Mouse (Mus musculus) heart, postnatal 36 days (tissue): ENCODE measurements around the gene Gm34302. TPM values are rescaled to one million over a fixed set of nuclear protein-coding genes. Genes with fewer than 3 reads are reported as not detected.
"Not testable (repeated sequence)": the region's sequence is repeated elsewhere in the genome, so short reads cannot be mapped to it uniquely, and the experiment has no call there.

Experiments used
- DNase-seq, 2 experiments: peaks; one replicate each; pipeline ENCODE4 v3.0.0; 2021 to 2022
- intact Hi-C: fragments of 180-260 bp; cut with DNase I; formaldehyde crosslinking; loops from one replicate; pipeline ENCODE4 v1.15.1; 2025
- total RNA-seq, 2 experiments: library from RNA; stranded (reverse); gene quantifications; 2 replicates each; pipeline ENCODE4 v1.2.3; 2021

Gene Gm34302
- total RNA-seq, result 100 to 1,000 TPM; 629 to 735 TPM

GRCm38 (mm10) chr3:63483726-63484125 lies at the start of gene Gm34302:
TSS of gene Gm34302 (minus strand) at chr3:63483879.
- intact Hi-C loops, result loop anchor here (5.0 kb wide), 1 partner anchor 66 kb away; no protein-coding TSS in a partner anchor
- DNase-seq, result no peak

DNA sequence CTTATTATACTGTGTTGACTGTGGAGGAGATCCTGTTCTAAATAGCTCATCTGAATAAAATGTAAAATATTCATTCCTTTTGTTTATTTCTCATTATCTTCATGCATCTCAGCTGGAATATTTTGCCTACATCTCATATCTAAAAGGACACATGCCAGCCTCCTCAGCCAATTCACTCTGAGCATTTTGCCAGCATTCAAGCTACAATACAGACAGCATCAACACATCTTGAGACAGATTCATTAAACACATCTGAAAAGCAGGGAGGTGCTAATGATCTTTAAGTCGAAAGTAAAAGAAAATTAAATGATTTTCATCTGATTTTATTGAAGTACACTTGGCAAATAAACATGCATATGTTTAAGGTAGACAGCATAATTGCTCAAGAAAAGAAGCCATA lies 48.2 kb upstream of the Gm34302 start:
- intact Hi-C loops, result loop anchor here (10.0 kb wide), 1 partner anchor 117 kb away; no protein-coding TSS in a partner anchor
- DNase-seq, result no peak

GRCm38 (mm10) chr3:63517681-63518080 lies 34.0 kb upstream of the Gm34302 start:
- no peak for DNase-seq
- intact Hi-C loops, result no loop called here

GRCm38 (mm10) chr3:63516279-63516678 lies 32.6 kb upstream of the Gm34302 start:
- DNase-seq, intact Hi-C loops: not testable (repeated sequence)

DNA sequence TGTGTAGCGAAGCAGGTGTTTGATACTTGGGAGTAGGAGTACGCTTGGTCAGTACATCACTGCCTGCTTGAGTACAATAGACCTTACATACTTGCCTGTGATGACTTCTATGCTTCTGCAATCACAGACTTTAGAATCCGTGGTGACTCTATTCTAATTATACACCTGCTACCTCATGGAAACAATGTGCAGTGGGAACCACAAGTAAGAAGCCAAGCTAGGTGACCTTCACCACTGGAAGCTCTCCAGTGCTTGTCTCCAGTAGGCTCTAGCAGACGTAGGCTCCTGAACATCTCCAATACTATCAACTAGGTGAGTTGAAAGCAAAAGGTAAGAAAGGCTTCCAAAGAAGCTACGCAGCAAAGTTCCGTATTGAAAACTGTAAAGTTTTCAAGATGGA lies 27.6 kb upstream of the Gm34302 start:
- intact Hi-C loops, result no loop called here
- DNase-seq, result peak; percentile 15 to 32

DNA sequence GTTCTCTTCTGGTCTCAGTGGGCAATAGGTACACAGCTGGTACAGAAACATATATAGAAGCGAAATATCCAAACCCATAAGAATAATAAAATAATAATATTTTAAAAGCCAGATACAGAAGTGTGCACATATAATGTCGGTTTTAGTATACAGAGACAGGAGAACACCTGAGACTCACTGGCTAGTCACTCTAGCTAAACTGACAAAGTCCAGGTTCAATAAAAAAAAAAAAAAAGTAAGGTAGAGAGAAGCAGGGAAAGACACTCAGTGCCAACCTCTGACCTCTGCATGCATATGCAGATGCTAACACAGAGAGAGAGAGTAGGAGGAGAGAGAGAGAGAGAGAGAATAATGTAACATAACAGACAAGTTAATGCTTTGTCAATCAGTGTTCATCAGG lies 25.8 kb upstream of the Gm34302 start:
- DNase-seq, result no peak
- intact Hi-C loops, result no loop called here

DNA sequence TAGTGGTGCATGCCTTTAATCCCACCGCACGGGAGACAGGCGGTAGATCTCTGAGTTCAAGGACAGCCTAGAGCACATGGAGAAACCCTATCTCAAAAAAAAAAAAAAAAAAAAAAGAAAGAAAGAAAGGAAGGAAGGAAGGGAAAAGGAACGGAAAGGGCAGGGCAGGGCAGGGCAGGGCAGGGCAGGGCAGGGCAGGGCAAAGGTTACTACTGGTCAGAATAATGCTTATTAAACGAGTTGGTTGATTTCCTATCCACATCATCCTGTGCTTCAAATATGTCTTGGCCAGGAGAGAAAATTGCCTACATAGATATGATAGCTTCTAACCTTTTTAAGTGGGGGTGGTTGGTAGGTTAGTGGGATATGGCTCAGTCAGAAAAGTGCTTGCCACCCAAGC lies 25.2 kb upstream of the Gm34302 start:
- intact Hi-C loops, result no loop called here
- no peak for DNase-seq

- no peak for DNase-seq
- intact Hi-C loops, result no loop called here
Observed at GRCm38 (mm10) chr3:63504433-63504832, 20.8 kb upstream of the Gm34302 start.

DNA sequence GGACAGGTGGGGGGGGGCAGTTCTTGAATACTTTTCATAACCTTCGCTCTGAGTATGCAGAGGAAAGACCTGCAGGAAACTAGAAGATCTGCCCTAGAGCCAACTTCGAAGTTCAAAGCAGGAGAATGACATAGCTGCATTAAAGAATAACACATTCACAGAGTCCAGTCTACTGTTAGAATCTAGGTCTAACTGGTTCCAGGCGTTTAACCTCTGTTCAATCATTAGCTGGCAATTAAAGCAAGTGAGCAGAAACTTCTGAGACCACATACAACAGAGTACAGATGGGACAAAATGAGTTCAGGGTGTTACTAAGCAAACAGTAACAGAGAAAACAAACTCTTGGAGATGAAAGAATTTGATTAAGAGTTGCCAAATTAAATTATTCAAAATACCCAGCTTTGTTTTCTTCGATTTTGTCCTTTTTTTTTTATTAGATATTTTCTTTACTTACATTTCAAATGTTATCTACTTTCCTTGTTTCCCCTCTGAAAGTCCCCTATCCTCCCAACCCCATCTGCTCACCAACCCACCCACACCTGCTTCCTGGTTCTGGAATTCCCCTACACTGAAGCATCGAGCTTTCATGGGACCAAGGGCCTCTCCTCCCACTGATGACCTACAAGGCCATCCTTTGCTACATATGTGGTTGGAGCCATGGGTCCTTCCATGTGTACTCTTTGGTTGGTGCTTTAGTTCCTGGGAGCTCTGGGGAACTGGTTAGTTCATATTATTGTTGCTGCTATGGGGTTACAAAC lies 11.1 kb upstream of the Gm34302 start:
- intact Hi-C loops, result no loop called here

DNA sequence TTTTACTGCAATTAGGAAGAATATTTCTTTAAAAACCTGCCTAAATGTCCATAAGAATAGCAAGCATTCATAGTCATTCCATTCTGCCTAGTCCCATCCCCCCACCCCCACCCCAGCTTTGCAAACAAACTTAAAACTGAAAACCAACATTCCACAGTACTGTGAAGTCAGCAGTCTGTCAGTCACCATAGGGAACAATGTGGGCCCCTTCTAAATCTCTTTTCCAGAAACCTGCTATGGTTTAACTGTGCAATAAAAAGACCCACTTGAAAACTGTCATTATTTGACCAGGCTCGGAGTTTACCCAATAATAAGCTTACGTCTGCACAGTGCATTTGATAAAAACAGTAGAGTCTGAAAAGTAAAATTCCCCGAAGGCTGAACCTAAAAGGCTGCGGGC lies 9.9 kb upstream of the Gm34302 start:
- intact Hi-C loops, result no loop called here

More for the DNA sequence above, 11.1 kb upstream of the Gm34302 start:
- no peak for DNase-seq

GRCm38 (mm10) chr3:63440426-63441125 lies 43.1 kb downstream of the Gm34302 start:
- intact Hi-C loops, result no loop called here
- DNase-seq, result peak; percentile 42 to 64

More for the DNA sequence above, 9.9 kb upstream of the Gm34302 start:
- DNase-seq, result no peak

GRCm38 (mm10) chr3:63439738-63440137 lies 43.9 kb downstream of the Gm34302 start:
- intact Hi-C loops, result no loop called here
- peak; percentile 41 to 61 for DNase-seq

DNA sequence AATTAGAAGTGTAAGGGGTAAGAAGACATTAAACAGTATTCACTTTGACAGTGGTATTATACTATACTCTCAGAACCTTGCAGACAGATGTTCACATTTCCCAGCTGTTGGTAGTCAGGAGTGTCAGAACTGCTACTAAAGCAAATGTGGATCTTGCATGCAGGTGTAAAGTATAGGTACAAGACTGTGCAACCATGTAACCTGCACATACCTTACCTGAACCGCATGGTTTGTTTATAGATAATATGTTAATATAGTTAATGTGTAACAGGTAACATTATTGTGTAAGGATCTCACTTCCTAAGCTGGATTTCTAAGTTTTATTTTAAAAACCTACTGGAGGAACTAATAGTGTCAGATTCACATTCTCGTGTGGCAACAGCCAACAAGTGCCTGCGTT lies 44.8 kb downstream of the Gm34302 start:
- DNase-seq, result no peak
- intact Hi-C loops, result no loop called here

Other genes with a start within 250 kb of the Gm34302 start
- 10 to 100 TPM; 13.8 to 14.9 TPM for gene Mme, start 242.3 kb downstream of the Gm34302 start, total RNA-seq